Mouse (Mus musculus) kidney, postnatal 14 days (tissue): ENCODE results near the gene Gm49359.
"Not testable (repeated sequence)": the region's sequence is repeated elsewhere in the genome, so short reads cannot be mapped to it uniquely, and the experiment has no call there.

Experiments
- DNase-seq: peaks from one replicate; pipeline ENCODE4 v3.0.0; 2022; ENCODE audit warnings: mixed read lengths

The Gm49359 gene

GRCm38 (mm10) chr13:62466424-62467334 is at the start of gene Gm49359:
Gene Gm49359 (minus strand): TSS chr13:62466832.
- DNase-seq, result peak; percentile 92

DNA sequence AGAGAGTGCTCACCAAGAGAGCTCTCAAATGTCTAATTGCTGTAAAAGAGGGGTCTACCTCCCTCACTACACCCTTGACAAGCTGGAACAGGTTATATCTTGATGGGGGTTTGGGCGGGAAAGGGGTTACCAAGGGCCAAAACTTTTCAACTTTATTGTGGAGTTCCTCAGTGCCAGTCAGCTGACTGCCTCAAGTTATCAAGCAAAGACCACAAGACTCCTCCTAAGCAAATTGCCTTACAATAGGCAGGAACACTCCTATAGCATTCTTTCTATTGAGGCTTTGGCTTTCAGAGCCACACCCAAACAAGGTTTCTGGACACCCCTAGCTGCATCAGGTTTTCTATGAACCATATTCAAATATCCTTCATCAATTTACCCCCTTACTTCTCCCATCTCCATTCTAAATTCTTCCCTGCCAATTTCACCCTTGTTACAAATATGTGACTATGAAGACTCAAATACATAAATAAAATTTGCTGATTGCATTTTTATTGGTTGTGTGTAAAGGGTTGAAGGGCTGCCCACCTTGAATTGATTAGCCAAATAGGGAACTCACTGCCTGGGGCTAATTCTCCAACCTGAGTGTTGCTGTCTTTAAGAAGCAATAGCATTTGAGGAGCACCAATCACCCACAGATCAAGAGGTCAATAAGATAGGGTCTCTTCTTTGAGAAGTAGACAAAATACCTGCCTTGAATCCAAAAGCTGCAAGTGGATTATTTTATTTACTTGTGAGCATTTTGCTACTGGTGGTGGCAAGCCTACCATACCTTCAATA is 44.2 kb upstream of the Gm49359 start:
- DNase-seq, result not testable (repeated sequence)

DNA sequence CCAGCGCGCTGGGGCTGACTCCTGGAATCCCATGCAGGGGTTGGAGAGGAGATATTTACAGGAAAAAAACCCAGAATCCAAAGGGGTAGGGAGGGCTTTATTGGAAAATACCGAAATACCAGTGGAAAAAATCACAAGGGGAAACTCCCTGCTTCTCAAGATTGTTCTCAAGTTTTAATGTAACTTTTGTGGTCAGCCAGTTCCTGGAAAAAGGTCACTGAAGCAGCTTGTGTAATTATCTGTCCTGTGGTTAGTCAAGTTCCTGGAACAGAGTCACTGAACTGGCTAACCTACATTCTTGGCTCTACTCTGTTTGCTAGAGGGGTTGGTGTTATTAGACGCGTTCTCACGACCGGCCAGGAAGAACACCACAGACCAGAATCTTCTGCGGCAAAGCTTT is 6.0 kb upstream of the Gm49359 start:
- DNase-seq, result not testable (repeated sequence)

DNA sequence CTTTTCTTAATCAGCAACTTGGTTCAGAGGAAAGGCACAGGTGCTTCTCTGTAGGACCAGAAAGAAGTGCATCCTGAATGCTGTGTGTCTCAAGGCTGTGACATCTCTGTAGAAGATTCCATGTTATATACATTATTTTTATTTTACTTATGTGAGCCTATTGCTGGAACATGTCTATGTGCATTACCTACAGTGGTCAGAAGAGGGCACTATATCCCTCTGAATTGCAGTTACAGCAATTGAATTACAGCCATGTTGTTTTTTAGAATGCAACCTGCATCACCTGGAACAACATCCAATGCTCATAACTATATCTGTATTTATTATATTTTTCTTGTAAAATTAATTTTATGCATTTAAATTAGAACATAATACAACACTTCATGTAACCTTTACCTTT is 3.3 kb upstream of the Gm49359 start:
- DNase-seq, result peak; percentile 5
